Mouse (Mus musculus): Measurements from ENCODE around the gene Pcgf3.

- TF ChIP-seq CTCF (IDR thresholded peaks at IDR 0.05; ENCODE audit: borderline replicate concordance, control insufficient read depth, extremely low read depth, insufficient read depth, low read length, poor library complexity) (no peak), POLR2A (IDR thresholded peaks at IDR 0.05; ENCODE audit: control insufficient read depth, extremely low read depth, insufficient read depth, low read length, poor library complexity) (no peak)
Measured at GRCm38 (mm10) chr5:108534188-108534587, 73.2 kb downstream of the Pcgf3 start.

Data from thymus, adult 2 months (tissue).